Mouse (Mus musculus) adipocyte (in vitro differentiated cells): ENCODE measurements around the gene Psmb4.
"Not testable (repeated sequence)": the region's sequence is repeated elsewhere in the genome, so short reads cannot be mapped to it uniquely, and the experiment has no call there.

Experiments used
- DNase-seq: peaks from one replicate; pipeline ENCODE4 v3.0.0-alpha.2; 2016; ENCODE audit warnings: low spot score

The Psmb4 gene

DNA sequence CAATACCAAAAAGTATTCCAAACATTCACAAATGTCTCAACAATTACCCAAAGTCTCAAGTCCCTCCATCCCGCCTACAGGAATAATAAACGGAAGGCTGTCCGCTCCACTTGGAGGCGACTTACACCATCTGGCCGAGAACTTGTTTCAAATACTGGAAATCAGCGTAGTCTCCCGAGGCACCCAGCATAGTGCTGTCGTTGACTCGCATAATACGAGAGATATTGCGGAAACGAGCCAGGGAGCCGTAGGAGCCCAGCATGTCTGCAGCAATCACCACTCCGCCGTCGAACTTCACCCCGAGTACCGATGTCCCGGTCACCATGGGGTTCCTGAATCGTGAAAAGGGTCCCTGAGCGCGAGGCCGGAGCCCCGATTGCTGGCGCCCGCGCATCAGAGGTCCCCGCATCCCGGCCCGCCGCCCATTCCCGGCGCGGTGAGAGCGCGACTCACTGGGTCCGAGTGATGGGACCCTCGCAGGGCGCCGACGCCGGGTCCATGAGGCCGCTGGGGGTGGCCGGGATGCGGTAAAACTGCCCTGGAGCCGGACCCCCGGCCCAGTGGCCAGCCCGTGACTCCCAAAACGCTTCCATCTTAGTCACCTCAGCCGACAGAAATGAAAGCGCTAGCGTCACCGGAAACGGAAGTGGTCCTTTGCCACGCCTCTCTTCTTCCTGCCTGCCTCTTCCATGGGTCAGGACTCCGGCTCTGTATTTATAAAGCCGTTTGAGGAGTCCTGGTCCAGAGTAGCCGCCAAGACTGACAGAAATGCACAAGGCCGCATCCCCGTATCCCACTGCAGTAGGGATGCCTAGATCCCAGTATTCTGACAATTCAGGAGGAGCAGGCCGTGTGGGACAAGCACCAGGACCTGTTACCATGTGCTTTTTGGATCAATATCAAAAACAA lies at the start of gene Psmb4:
Psmb4 (minus strand) TSS at position 646 of the 909 bp plus-strand sequence.
- peak; percentile 96 for DNase-seq

DNA sequence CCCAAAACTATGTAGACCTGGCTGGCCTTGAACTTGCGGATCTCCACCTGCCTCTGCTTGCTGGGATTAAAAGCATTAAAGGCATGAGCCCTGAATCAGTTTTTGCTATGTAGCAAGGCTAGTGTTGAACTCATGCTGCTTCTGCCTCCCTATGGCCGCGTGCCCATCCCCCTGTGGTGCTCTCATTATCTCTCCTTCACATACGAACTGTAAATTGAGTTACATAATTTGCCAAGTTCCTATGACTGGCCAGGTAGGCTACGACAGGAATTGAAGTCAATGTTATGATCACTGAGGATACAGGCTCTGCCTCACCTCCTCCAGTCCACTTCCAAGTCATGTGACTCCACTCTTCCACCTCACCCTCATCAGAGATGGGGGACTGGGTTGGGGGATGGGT lies 49.4 kb upstream of the Psmb4 start:
- not testable (repeated sequence) for DNase-seq

DNA sequence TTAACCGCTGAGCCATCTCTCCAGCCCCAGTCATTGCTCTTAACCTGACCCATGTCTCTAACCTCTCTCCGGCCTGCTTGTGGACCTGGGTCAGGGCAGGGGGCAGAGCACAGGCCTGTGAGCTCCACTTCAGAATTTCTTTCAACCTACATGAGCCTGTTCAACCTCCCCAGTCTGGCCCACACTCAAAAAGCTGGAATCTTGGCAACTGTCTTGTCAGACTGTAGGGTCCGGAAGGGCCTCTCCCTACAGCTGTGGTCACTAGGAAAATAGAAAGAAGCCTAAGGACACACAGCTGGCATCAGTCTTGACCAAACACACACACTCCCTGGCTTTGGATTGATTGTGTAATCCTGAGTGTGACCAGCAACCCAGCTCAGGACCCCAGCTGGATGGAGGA lies 48.6 kb upstream of the Psmb4 start:
- DNase-seq: peak; percentile 84

DNA sequence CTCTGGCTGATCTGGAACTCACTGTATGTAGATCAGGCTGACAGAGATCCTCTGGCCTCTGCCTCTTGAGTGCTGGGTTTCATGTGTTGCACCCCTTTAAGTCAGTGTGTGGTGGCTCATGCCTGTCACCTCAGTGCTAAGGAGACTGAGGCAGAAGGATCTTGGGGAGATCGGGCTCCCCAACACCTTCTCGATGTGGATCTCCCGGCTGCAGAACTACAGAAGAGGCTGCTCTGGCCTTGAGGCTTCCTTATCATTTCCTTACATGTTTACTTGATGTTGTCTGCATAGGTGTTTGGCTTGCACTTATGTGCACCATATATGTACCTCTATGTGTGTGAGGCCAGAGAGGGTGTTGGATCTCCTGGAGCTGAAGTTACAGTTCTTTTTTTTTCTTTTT lies 47.8 kb upstream of the Psmb4 start:
- DNase-seq: not testable (repeated sequence)

DNA sequence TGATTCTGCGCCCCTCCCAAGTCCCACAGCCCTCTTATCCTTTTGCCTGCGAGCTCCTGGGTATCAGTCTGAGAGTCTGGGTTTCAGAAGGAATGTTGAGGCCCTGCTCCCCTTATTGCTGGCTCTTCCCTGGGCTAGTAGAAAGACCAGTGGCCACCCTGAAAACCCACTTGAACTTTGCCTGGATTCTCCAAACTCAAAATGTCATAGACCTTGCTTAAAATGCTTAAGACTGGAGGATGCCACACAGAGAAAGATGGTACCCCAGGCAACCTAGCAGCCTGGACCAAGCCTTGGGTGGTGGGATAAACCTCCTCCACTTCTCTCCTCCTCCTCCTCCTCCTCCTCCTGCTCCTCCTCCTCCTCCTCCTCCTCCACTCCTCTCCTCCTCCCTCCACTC lies 46.8 kb upstream of the Psmb4 start:
- DNase-seq: not testable (repeated sequence)

DNA sequence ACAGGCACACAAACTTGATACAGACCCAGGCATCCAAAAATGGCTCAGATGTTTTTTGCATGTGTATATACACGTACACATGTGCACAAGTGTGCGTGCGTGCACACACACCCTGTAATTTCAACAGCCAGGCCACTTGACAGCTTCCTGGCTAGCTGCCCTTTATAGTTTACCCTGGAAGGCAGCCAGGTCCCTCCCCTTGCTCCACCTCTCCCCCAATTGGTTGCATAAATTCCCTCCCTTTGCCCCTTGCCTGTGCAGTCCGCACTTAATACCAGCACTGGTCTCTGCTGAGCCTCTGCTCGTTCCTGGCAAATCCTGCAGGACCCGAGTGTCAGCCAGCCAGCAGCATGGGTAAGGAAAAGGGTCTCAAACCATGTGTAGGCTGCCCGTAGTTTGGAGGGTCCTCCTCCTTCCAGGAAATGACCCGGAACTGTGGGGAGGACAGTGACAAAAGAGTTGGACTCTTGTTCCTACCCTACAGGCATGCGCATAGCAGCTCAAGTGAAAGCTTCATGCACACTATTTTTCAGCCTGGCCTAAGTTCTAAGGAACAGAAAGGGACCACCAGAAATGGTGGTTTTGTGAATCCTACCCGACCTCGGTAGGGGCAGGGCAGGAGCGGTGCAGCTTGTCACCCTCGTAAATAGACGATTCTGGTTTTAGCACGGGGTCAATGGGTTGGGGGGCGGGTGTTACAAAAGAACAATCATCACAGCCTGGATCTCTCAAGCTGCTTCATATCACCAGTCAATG lies 46.2 kb upstream of the Psmb4 start, which contains the start of gene Selenbp1:
Selenbp1 (plus strand) TSS at position 248 of the 756 bp plus-strand sequence.
- peak; percentile 86 for DNase-seq

DNA sequence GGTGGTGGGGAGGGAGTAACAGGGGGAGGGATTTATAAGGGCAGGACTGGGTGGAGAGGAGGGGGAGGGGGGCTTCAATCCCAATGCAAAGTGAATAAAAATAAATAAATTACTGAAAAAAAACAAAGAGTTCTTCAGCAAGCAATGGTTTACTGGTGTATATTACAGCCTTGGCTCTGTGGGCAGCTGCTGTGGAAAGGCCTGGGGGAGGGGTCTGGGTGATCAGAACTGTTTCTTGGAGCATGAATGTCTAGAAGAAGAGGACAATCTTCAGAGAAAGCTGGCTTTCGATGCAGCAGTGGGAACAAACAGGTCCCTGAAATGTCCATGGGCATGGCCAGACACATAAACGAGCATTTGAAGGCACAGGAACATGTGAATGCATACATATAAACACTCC lies 45.5 kb upstream of the Psmb4 start:
- DNase-seq: not testable (repeated sequence)

DNA sequence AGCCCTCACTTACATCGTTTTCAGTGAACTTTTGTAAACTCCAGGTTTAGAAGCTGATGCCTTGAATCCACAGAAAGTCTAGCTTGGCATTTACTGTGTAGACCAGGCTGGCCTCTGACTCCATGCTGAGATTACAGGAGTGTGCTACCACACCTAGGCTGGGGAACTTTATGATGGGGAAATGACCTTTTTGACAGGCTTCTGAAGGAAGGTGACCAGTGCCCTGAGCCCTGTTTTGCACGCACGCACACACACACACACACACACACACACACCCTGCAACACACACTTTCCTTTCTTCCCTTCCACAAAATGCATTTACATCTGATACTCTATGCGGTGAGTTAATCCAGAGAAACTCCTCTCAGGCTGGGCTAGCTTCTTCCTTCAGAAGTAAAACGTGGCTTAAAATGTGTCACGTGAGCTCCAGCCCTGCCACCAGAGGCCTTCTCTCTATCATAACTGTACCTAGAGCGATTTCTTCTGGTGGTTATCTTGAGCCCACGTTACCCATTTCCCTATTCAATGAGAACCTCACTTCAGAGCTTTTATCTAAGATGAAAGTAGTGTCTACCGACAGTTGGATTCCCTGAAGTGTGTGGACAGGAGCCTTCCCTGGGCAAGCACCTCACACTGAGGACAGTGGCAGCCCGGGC lies 44.8 kb upstream of the Psmb4 start:
- not testable (repeated sequence) for DNase-seq

DNA sequence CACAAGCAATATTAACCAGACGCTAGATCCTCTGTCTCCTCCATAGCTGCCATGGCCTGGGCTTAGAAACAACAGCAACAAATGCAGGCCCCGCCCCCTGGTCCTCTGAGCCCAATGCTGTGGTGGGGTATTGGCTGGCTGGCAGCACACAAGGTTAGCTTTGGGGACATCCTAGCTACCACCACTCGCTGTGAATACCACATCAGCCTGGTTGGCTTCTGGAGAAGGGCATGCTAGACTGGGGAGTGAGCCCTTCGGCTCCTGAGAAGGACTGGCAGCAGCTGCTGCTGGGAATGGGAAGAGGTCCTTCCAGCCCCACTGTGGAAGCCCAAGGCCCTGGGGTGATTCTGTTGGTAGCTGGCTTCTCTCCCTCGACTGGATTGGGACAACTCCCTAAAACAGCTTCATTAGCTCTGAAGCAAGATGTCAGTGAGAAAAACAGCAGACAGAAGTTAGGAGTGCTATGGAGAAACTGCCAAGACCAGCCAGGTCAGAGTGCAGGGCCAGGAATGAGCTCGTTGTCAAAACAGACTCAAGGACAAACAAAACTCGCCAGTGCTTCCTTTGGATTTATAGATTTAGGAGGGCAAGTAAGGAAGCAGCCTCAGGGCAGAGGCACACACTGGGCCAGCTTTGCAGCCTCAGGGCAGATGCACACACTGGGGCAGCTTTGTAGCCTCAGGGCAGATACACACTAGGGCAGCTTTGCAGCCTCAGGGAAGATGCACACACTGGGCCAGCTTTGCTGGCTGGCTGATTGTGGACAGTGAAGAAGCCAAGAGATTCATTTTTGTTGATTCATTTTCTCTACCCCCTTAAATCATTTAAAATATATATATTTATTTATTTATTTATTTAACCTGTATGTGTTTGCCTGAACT lies 43.9 kb upstream of the Psmb4 start:
- DNase-seq: peak; percentile 86

DNA sequence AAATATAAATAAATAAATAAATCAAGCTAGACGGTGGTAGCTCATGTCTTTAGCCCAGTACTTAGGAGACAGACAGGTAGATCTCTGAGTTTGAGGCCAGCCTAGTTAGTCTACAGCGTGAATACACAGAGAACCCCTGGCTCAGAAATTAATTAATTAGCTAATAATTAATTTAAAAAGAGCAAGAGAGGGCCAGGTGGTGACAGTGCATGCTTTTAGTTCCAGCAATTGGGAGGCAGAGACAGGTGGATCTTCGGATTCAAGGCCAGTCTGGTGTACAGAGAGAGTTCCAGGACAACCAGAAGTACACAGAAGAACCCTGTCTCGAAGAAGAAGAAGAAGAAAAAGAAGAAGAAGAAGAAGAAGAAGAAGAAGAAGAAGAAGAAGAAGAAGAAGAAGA lies 42.2 kb upstream of the Psmb4 start:
- not testable (repeated sequence) for DNase-seq

DNA sequence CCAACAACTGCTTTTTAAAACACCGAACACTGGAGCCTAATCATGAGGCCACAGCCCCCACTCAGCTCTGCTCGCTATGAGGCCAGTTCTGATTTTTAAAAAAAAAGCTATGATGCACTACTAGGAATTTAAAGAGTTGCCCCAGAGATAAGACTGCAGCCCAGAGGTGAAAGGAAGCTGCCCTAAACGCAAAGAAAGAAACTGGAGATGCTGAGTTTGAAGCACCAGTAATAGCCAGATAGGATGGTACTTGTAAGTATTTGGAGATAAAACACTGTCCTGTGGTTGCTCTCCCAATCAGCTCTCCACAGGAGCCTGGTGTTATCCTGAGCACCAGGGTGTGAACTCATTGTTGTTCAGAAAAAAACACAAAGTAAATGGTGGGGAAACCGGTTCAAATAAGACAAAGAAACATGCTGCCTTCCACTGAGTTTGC lies 39.6 kb upstream of the Psmb4 start:
- DNase-seq: not testable (repeated sequence)

DNA sequence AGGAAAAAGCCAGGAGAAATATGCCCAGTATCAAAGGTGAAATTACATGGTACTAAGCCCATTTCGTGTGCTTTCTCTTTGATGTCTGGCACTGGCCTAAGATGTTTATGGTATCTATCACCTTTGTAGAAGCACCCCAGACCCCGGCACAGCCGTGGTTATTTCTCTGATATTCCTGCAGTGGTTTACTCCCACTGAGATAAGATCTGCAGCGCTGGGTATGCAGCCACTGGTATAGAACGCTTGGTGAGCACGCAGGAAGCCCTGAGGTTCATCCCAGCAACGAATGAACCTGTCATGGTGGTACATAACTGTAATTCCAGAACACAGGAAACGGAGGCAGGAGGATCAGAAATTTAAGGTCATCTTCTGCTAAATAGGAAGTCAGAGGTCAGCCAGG lies 37.9 kb upstream of the Psmb4 start:
- no peak for DNase-seq

DNA sequence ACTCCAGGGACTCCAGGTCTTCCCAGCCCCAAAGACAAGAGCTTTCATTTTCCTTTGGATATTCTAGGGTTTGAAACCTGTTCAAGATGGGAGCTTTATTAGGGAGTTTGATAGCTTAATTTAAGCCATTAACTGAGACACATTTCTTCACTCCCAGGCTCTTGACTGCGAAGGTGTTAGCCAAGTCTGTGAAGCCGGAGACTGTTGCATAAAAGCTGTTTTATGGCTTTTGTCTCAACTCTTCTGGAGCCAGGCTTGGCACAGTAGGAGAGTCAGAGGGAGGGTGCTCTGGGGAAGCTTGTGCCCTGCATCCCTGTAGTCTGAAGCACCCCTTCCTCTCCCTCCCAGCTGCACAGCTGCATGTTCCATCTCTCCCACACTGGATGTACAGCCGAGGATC lies 35.6 kb upstream of the Psmb4 start:
- DNase-seq: peak; percentile 60

DNA sequence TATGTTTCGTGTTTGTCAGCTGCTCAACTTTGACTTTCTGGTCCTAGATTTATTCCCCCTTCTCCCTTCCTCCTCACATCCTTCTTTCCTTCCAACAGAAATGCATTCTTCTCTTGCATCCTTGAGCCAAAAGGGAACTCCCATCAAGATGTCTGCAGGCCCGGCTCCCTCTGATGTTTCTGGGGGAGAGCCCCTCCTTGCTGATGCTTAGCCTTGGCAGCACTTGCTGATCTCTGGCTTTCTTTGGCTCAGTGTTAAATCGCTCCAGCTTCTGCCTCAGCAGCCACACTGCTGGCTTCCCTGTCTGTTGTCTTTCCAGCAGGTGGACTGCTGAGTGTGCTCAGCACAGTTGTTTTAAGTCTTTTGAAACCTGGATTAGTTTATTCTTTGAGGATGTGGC lies 34.3 kb upstream of the Psmb4 start:
- DNase-seq: no peak

DNA sequence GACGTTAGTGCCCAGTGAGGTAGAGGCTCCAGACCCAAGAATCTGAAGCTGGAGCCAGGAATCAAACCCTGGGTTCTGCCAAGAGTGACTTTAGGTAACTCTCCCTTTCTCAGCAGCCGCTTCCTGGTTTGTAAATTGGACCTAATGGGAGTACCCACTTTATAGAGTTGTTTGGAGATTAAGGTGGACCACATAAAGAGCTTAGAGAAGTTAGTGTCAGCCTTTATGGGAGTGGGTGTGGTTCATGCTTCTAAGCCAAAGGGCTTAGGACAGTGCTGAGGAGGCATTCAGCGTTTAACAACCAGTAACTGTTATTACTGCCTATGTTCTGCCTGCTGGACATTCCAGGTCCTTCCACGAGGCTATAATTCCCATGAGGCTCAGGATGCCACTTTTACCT lies 32.1 kb upstream of the Psmb4 start:
- DNase-seq: peak; percentile 36

DNA sequence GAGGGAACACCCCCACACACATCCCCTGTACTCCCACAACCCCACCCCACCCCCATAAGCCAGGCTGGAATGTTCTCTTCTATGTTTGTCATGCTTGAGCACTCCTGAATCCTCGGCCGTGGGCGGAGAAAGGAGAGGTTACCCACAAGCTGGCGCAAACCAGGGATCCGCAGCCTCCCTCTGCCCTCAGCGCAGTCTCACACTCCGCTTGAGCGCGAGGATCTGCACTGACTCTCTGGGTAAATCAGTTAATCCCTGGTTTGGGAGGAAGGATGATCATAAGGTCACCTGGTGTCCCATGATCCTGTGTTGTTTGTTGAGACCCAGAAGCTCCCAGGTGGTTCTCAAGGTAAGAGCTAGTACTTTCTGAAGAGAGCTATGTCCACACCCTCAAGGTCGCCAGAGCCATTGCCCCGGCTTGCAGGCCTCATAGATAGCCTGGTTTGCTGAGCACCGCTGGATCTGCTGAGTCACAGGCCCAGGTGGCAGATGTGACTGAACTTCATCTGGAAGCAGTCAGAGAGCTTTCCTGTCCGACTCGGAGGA lies 31.1 kb upstream of the Psmb4 start:
- no peak for DNase-seq

DNA sequence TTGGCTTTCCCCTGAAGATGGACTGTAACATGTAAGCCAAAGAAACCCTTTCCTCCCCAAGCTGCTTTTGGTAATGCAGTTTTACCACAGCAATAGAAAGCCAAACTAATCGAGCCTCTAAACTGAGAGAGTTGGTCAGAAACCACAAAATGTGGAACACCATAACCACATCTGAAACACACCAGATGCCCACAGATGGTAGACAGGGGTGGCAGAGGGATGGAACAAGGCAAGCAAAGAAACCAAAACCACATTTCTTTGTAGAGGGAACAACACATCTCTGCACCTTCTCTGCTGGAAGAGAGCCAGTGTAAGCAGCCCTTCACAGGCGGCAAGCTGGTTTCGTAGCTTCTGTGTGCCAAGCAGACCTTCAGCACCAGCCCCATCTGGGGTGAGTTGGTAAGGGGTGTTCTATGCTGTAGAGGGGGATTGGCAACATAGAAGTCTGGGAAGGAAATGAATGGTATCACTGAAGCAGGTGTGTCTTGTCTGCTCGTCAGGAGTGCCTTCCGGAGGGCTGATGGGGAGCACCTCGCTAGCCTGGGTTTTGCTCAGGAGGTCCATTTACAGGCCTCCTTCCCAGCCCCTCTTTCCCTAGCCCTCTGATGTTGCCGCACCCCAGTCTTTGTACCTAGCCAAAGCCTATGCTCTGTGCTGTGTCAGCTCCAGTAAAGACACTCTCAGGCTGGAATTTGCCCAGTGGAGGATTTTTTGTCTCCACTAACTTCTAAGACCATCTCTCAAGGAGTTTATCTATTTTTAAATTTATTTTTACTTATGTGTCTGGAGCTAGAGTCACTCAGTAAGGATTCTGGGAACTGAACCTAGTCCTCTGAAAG lies 29.4 kb upstream of the Psmb4 start:
- no peak for DNase-seq

DNA sequence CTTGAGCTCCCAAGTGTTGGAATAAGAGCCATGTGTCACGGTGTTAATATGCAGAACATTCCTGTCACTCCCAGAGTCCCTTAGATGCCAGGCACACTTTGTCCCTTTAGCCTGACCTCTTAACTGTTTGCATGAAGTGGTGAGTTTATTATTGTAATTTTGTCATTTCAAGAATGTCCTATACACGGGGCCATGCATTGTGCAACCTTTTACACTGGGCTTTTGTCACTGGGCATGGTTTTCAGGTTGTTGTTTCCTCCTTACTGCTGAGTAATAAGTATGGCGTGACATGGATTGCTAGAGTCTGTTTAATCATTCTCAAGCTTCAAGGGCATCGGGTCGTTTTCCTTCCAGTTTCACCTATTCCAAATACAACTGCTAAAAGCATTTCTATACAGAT lies 27.0 kb upstream of the Psmb4 start:
- peak; percentile 52 for DNase-seq

DNA sequence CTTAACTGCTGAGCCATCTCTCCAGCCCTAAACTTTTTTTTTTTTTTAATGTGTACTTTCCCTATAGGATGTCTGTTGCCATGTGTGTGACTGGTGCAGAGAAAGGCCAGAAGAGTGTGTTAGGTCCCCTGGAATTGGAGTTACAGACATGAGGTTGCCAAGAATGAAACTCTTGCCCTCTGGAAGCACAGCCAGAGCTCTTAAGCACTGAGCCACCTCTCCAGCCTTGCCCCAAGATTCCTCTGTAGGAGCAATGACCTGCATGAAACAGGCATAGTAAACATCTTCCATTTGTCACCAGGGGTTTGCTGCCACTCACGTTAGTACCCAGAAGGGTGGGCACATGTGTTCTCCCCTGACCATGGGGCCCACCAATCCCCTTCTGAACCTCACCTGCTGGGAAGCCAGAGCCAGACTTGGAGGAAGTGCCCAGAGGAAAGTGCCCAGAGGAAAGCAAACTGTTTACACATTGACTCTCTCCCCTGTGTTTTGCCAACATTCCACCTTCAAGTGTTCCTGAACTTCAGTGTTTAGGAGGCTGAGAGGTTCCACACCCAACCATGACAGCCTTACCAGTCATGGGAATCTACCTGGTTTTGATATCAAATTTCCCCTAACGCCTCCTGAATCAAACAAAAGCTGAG lies 24.4 kb upstream of the Psmb4 start:
- no peak for DNase-seq

DNA sequence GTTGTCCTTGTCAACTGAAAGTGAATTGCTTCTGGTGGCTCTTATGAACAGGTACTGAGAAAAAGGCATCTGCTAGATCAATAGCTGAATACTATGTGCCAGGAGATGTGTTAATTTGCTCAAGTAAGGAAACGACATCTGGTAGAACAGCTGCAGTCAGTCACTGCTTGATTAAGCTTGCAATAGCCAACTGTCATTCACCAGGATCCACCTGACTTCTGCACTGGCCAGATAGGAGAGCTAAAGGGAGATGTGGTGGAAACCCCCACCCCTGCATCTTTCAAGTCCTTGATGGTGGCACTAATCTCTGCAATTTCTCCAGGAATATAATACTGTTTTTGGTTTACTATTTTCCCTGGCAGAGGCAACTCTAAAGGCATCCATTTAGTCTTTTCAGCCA lies 19.7 kb upstream of the Psmb4 start:
- no peak for DNase-seq
